Mouse (Mus musculus) neural tube, embryonic 10.5 days (tissue): ENCODE results near the gene Sav1.

Experiments
- DNase-seq: peaks from one replicate; pipeline ENCODE4 v3.0.0-alpha.2; 2017; ENCODE audit warnings: low spot score; ENCODE audit errors: extremely low spot score

Sav1 gene

GRCm38 (mm10) chr12:69986786-69987497 is at the start of gene Sav1:
Gene Sav1 (minus strand): TSS chr12:69987002.
- peak; percentile 87 for DNase-seq

DNA sequence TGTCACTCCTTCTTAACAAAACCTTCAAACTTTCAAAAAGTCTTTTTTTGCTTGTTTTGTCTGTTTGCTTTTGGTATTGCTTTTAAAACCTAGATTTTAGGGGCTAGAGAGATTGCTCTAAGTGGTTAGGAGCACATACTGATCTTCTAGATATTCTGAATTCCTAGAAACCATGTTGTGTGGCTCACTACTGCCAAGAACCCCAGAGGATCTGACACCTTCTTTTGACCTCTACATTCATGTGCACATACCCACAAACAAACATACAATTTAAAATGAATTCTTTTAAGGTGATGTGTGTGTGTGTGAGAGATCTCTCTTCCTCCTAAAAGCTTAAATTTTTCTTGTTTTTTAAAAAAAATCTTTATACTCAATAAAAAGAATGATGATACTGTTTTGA is 39.4 kb upstream of the Sav1 start:
- no peak for DNase-seq

DNA sequence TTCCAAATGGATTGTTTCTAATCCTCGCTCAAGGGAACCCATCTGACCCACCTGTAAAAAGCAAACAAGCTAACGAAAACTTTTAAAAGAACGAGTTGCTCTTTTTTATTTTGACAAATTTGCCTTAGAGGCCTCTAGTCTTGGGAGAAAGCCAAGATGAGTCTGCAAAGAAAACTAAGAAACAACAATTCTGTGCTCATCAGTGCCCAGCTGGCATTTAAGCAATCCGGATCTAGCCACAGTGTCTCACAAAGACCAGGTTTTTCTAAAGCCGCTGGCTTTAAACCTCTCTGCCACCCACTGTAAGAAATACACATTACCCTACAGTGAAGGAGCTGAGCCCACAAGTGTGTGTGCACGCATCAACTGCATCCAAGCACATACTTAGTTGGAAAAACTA is 38.6 kb upstream of the Sav1 start:
- DNase-seq = no peak

GRCm38 (mm10) chr12:70023580-70023979 is 36.8 kb upstream of the Sav1 start:
- no peak for DNase-seq

DNA sequence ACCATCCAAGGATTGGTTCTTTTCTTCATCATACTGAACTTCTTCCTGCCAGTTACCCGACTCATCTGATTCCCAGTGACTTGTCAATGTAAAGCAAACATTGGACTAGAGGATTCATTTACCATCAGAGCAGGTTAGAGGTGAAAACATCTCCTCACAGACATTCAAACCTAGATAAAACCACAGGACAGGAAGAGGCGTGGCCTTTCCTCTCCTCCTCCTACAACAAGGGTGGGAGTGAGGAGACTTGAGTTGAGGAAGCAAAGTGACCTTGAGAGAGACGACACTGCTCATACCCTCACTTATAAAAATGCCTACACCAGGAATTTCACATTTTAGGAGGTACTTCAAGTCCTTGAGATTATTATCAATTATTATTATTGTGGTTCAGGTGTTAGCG is 31.4 kb upstream of the Sav1 start:
- no peak for DNase-seq

GRCm38 (mm10) chr12:70015936-70016335 is 29.1 kb upstream of the Sav1 start:
- no peak for DNase-seq

- no peak for DNase-seq
Measured at GRCm38 (mm10) chr12:70011681-70012080, 24.9 kb upstream of the Sav1 start.

- no peak for DNase-seq
Measured at GRCm38 (mm10) chr12:70010356-70010755, 23.6 kb upstream of the Sav1 start.

- no peak for DNase-seq
Measured at GRCm38 (mm10) chr12:70005103-70005502, 18.3 kb upstream of the Sav1 start.

GRCm38 (mm10) chr12:69998186-69998983 is 11.6 kb upstream of the Sav1 start:
- no peak for DNase-seq

- no peak for DNase-seq
Measured at GRCm38 (mm10) chr12:69995382-69995781, 8.6 kb upstream of the Sav1 start.

- DNase-seq = peak; percentile 68
Measured at GRCm38 (mm10) chr12:69986241-69986762, 500 bp downstream of the Sav1 start.

DNA sequence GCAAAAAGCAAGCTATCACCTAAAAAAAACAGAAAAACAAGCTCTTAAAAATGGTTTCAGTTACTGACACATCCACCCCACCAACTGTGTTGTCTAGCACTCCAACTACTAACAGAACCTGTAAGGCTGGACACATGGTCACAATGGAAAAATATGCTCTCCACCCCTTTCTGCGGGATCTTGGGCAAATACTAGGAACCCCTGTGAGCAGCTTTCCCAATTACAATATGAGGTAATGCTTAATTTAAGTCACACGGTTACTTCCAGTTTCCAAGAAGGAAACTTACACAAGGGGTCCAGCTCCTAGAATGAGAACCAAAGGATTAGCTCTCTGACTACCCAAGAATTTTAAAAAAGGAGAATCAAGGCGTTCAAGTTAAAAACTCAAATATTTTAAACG is 1.3 kb downstream of the Sav1 start:
- DNase-seq = no peak

DNA sequence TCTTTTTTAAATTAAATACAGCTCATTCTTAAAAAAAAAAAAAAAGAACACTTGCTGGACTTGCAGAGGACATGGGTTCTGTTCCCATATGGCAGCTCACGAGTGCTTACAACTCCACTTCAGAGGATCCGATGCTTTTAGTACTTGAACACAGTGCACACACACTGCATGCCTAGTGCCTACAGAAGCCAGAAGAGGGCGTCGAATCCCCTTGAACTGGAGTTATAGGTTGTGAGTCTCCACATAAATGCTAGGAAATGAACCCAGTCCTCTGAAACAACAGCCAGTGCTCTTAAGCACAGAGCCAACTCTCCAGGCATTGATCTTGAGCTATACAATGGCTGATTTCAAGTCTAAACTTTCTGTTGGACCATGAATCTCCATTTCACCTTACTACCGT is 3.9 kb downstream of the Sav1 start:
- peak; percentile 23 for DNase-seq

- no peak for DNase-seq
Measured at GRCm38 (mm10) chr12:69977376-69977998, 9.3 kb downstream of the Sav1 start.

- DNase-seq = no peak
Measured at GRCm38 (mm10) chr12:69976688-69977087, 10.1 kb downstream of the Sav1 start.

GRCm38 (mm10) chr12:69973666-69974065 is 13.1 kb downstream of the Sav1 start:
- no peak for DNase-seq

GRCm38 (mm10) chr12:69968154-69968553 is 18.6 kb downstream of the Sav1 start:
- no peak for DNase-seq

DNA sequence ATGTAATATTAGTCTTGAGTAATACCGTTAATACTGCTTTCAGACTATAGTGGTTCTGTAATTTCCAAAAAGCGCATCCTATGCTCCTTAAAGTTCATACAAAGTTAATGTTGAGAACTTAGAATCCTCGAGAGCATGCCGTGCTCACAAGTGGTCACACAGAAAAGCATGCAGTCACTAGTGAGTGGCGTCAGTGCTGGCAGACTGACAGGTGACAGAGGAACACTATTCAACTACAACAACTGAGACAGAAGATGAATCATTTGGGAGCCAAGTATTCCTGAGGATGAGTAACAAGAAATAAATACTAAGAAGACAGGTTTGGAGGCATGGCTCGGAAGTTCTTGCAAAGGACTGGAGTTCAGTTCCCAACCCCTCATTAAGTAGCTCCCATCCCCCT is 19.7 kb downstream of the Sav1 start:
- no peak for DNase-seq

GRCm38 (mm10) chr12:69966071-69966470 is 20.7 kb downstream of the Sav1 start:
- DNase-seq = no peak

GRCm38 (mm10) chr12:69965644-69966043 is 21.2 kb downstream of the Sav1 start:
- DNase-seq = no peak

DNA sequence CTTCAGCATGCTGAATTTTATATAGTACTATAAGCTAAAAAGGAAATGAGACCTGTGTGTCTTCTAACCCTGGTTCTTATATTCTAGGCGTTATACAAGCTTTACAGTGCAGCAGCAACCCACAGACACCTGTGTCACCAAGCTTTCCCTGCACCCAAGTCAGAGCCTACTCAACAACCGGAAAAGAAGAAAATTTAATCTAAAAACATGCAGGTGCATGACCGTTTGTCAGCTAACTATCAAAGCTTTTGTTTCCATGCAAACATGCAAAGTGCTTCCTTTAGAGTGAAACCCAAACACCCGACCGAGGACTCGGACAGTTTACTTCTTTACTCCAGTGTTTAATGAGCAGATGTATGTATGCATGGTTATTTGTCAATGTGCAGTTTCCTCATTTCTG is 23.7 kb downstream of the Sav1 start:
- no peak for DNase-seq
